Mouse (Mus musculus): ENCODE measurements around the gene Smpx. TPM values are rescaled to one million over a fixed set of nuclear protein-coding genes. Genes with fewer than 3 reads are reported as not detected.

Gene Smpx
- total and polyA plus RNA-seq, 3 experiments: not detected

GRCm38 (mm10) chrX:157708616-157709280 lies 10.0 kb downstream of the Smpx start:
- Histone ChIP-seq H3K4me1 (ENCODE audit: control insufficient read depth in 1 of 2, insufficient read depth in 2 of 2, low read length in 2 of 2) (no peaks in the 10 kb centered on the region), H3K27me3 (ENCODE audit: control insufficient read depth in 1 of 2, insufficient read depth in 2 of 2, low read length in 2 of 2) (no peaks in the 10 kb centered on the region), H3K9ac (ENCODE audit: control insufficient read depth, low read depth, low read length, poor library complexity, severe bottlenecking) (no peak overlapping the region), H3K79me2 (ENCODE audit: control insufficient read depth, insufficient read depth, low read length, poor library complexity) (no peaks in the 10 kb centered on the region), H3K36me3 (ENCODE audit: control insufficient read depth in 1 of 2, insufficient read depth in 2 of 2, low read length in 2 of 2) (no peaks in the 10 kb centered on the region), H3K9me3 (replicated peaks; ENCODE audit: insufficient read depth, low read length) (no peaks in the 10 kb centered on the region), H3K27ac (ENCODE audit: control insufficient read depth, low read depth, low read length) (no peak overlapping the region), H3K4me3 (ENCODE audit: control insufficient read depth in 1 of 2, insufficient read depth in 1 of 2, low read depth in 2 of 2, low read length in 2 of 2) (no peak overlapping the region)
- DNase-seq (ENCODE audit: low read depth, low spot score): no peak
- TF ChIP-seq MAFK (IDR thresholded peaks at IDR 0.05; ENCODE audit: borderline replicate concordance, low read depth, low read length): no peak
- TF ChIP-seq UBTF (IDR thresholded peaks at IDR 0.05; ENCODE audit: borderline replicate concordance, insufficient read depth, low read depth, low read length): no peak
- TF ChIP-seq MAZ (IDR thresholded peaks at IDR 0.05; ENCODE audit: low read depth, low read length): no peak
- no peak for TF ChIP-seq E2F4 (IDR thresholded peaks at IDR 0.05; ENCODE audit: borderline replicate concordance, low read depth, low read length)
- TF ChIP-seq CHD2 (IDR thresholded peaks at IDR 0.05; ENCODE audit: low read length): no peak
- TF ChIP-seq RAD21 (IDR thresholded peaks at IDR 0.05; ENCODE audit: low read depth, low read length): no peak
- TF ChIP-seq BHLHE40 (IDR thresholded peaks at IDR 0.05; ENCODE audit: borderline replicate concordance, low read depth, low read length): no peak
- no peak for TF ChIP-seq ELF1 (IDR thresholded peaks at IDR 0.05; ENCODE audit: low read depth, low read length)
- TF ChIP-seq ZC3H11A (IDR thresholded peaks at IDR 0.05; ENCODE audit: low read depth, low read length): no peak
- TF ChIP-seq GABPA (IDR thresholded peaks at IDR 0.05; ENCODE audit: low read depth, low read length): no peak

- no peak for DNase-seq (ENCODE audit: low read depth, low spot score)
- H3K4me1 ChIP-seq (ENCODE audit: control insufficient read depth in 1 of 2, insufficient read depth in 2 of 2, low read length in 2 of 2): no peaks in the 10 kb centered on the region
- no peak for TF ChIP-seq MAZ (IDR thresholded peaks at IDR 0.05; ENCODE audit: low read depth, low read length)
- TF ChIP-seq JUND (IDR thresholded peaks at IDR 0.05; ENCODE audit: low read depth, low read length): no peak
- H3K36me3 ChIP-seq (ENCODE audit: control insufficient read depth in 1 of 2, insufficient read depth in 2 of 2, low read length in 2 of 2): no peaks in the 10 kb centered on the region
- H3K4me3 ChIP-seq (ENCODE audit: control insufficient read depth in 1 of 2, insufficient read depth in 1 of 2, low read depth in 2 of 2, low read length in 2 of 2): no peak overlapping the region
- no peaks in the 10 kb centered on the region for H3K79me2 ChIP-seq (ENCODE audit: control insufficient read depth, insufficient read depth, low read length, poor library complexity)
- H3K27me3 ChIP-seq (ENCODE audit: control insufficient read depth in 1 of 2, insufficient read depth in 2 of 2, low read length in 2 of 2): no peaks in the 10 kb centered on the region
- no peak overlapping the region for H3K9ac ChIP-seq (ENCODE audit: control insufficient read depth, low read depth, low read length, poor library complexity, severe bottlenecking)
- no peaks in the 10 kb centered on the region for H3K9me3 ChIP-seq (replicated peaks; ENCODE audit: insufficient read depth, low read length)
- no peak overlapping the region for H3K27ac ChIP-seq (ENCODE audit: control insufficient read depth, low read depth, low read length)
Observed at GRCm38 (mm10) chrX:157719907-157720306, 21.2 kb downstream of the Smpx start.

DNA sequence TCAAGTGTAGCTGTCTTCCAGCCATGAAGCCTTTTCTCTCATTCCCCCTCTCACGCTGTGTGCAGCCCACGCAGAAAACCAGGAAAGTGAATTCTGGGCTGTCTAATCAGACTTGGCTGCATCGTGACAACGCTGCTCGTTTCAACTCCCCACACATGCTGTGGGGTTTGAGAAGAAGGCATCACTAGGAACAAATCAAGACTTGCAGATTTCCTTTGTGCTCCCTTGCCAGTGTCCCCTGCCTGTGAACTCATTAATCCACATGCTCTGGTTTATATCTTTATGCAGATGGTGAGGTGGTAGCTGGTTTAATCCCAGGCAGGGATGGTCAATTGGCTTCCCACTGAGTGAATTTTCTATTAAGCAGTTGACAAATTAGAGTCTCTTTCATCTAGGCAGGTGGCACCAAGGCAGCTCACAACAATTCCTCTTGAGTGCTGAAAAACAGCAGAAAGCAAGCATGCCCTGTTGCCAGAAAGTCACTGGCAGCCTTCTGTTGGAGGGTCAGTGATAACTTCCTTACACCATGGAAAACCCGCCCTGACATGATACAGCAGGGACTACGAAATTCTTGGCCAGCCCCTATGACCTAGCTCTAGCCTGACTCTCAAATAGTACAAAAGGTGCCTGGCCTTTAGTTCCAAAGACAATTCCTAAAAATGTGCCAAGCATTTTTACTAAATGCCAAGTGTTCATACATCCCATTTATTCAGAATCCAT lies 32.1 kb downstream of the Smpx start:
- no peak for DNase-seq (ENCODE audit: low read depth, low spot score)
- H3K27ac ChIP-seq (ENCODE audit: control insufficient read depth, low read depth, low read length): no peak overlapping the region
- H3K79me2 ChIP-seq (ENCODE audit: control insufficient read depth, insufficient read depth, low read length, poor library complexity): no peaks in the 10 kb centered on the region
- peaks cover 1 to 3% of the 10 kb centered on the region in 2 experiments for H3K27me3 ChIP-seq (ENCODE audit: control insufficient read depth in 1 of 2, insufficient read depth in 2 of 2, low read length in 2 of 2)
- H3K36me3 ChIP-seq (ENCODE audit: control insufficient read depth in 1 of 2, insufficient read depth in 2 of 2, low read length in 2 of 2): no peaks in the 10 kb centered on the region
- H3K4me1 ChIP-seq (ENCODE audit: control insufficient read depth in 1 of 2, insufficient read depth in 2 of 2, low read length in 2 of 2): peaks cover 0 to 7% of the 10 kb centered on the region in 2 experiments; a peak in 1 of 4 replicates
- no peaks in the 10 kb centered on the region for H3K9me3 ChIP-seq (replicated peaks; ENCODE audit: insufficient read depth, low read length)
- no peak overlapping the region for H3K9ac ChIP-seq (ENCODE audit: control insufficient read depth, low read depth, low read length, poor library complexity, severe bottlenecking)
- H3K4me3 ChIP-seq (ENCODE audit: control insufficient read depth in 1 of 2, insufficient read depth in 1 of 2, low read depth in 2 of 2, low read length in 2 of 2): peak overlapping the region in 1 of 2 experiments; percentile 4; a peak in 1 of 4 replicates
- no peak for TF ChIP-seq ZKSCAN1 (IDR thresholded peaks at IDR 0.05; ENCODE audit: low read depth, low read length)
- no peak for TF ChIP-seq ZMIZ1 (IDR thresholded peaks at IDR 0.05; ENCODE audit: low read depth, low read length)
- TF ChIP-seq UBTF (IDR thresholded peaks at IDR 0.05; ENCODE audit: borderline replicate concordance, insufficient read depth, low read depth, low read length): no peak
- TF ChIP-seq POLR2AphosphoS5 (IDR thresholded peaks at IDR 0.05; ENCODE audit: borderline replicate concordance, low read depth, low read length): no peak
- no peak for TF ChIP-seq ETS1 (IDR thresholded peaks at IDR 0.05; ENCODE audit: low read depth, low read length)
- no peak for TF ChIP-seq MYC (IDR thresholded peaks at IDR 0.05; ENCODE audit: low read depth, low read length)
- no peak for TF ChIP-seq ZC3H11A (IDR thresholded peaks at IDR 0.05; ENCODE audit: low read depth, low read length)
- TF ChIP-seq TBP (IDR thresholded peaks at IDR 0.05; ENCODE audit: low read depth, low read length): no peak
- TF ChIP-seq MAFK (IDR thresholded peaks at IDR 0.05; ENCODE audit: borderline replicate concordance, low read depth, low read length): no peak
- TF ChIP-seq E2F4 (IDR thresholded peaks at IDR 0.05; ENCODE audit: borderline replicate concordance, low read depth, low read length): no peak
- TF ChIP-seq NELFE (IDR thresholded peaks at IDR 0.05; ENCODE audit: low read depth, low read length): no peak
- no peak for TF ChIP-seq TCF12 (IDR thresholded peaks at IDR 0.05; ENCODE audit: low read depth, low read length)
- TF ChIP-seq USF2 (IDR thresholded peaks at IDR 0.05; ENCODE audit: borderline replicate concordance in 1 of 2, insufficient read depth in 1 of 2, low read depth in 1 of 2, low read length in 2 of 2): no peak
- TF ChIP-seq USF1 (IDR thresholded peaks at IDR 0.05; ENCODE audit: low read depth, low read length): no peak
- TF ChIP-seq POLR2AphosphoS2 (IDR thresholded peaks at IDR 0.05; ENCODE audit: low read length): no peak
- no peak for TF ChIP-seq SIN3A (IDR thresholded peaks at IDR 0.05; ENCODE audit: low read length)

All from MEL (cell line).